Mouse (Mus musculus) fibroblast of lung, adult 2 months (primary cell): Measurements from ENCODE around the gene Aqp12.

Experiments
- DNase-seq: peaks from one replicate; pipeline ENCODE4 v3.0.0-alpha.2; 2011; ENCODE audit warnings: low read depth

Aqp12 gene

GRCm38 (mm10) chr1:93015136-93015535 is 9.0 kb downstream of the Aqp12 start:
- DNase-seq = no peak

- no peak for DNase-seq
These were observed 12.6 kb downstream of the Aqp12 start for GRCm38 (mm10) chr1:93018716-93019115.

- no peak for DNase-seq
These were observed 14.5 kb downstream of the Aqp12 start for GRCm38 (mm10) chr1:93020602-93021001.

GRCm38 (mm10) chr1:93026600-93026999 is 20.5 kb downstream of the Aqp12 start:
- DNase-seq = no peak

GRCm38 (mm10) chr1:93029387-93029786 is 23.3 kb downstream of the Aqp12 start:
- no peak for DNase-seq

- DNase-seq = no peak
These were observed 23.9 kb downstream of the Aqp12 start for GRCm38 (mm10) chr1:93030060-93030459.

GRCm38 (mm10) chr1:93031199-93031598 is 25.1 kb downstream of the Aqp12 start:
- no peak for DNase-seq

- no peak for DNase-seq
These were observed 27.9 kb downstream of the Aqp12 start for GRCm38 (mm10) chr1:93033989-93034388.

- DNase-seq = no peak
These were observed 29.8 kb downstream of the Aqp12 start for GRCm38 (mm10) chr1:93035981-93036380.

- DNase-seq = no peak
These were observed 40.1 kb downstream of the Aqp12 start for GRCm38 (mm10) chr1:93046153-93046789.

GRCm38 (mm10) chr1:93050071-93050470 is 43.9 kb downstream of the Aqp12 start:
- no peak for DNase-seq

- DNase-seq = no peak
These were observed 45.1 kb downstream of the Aqp12 start for GRCm38 (mm10) chr1:93051124-93051833.
